Mouse (Mus musculus) cerebral cortex, adult 2 months (tissue): Measurements from ENCODE around the gene Sbno2.

Source experiments
- WGBS: fragments of 180-500 bp; shearing (Covaris S2); methylation state at CpG from one replicate; pipeline ENCODE4 v1.1.7; 2018; 5-methylcytosine and 5-hydroxymethylcytosine counted together

The Sbno2 gene

DNA sequence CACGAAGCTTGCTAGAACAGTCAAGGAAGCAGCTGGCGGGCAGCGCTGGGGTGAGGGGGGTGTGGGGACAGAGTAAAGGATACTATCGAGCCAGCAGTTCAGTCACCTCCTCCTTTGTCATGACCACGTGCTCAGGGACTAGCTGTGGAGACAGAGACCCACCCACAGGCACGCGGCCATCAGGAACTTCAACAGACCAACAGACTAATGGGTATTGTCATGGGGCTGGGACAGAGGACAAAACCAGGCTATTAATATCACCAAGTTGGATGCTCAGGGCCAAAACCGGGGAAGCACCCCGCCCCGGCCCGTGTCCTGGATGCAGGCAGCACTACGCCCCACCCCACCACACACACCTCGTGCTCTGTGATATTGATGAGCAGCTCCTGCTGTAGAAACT, 68.5 kb downstream of the Sbno2 start:
- 89% methylated on average over 13 of the region's 13 CpGs for WGBS

- WGBS: 88% methylated on average over 5 of the region's 5 CpGs
Measured at GRCm38 (mm10) chr10:80035686-80036085, 69.7 kb downstream of the Sbno2 start.

GRCm38 (mm10) chr10:80035148-80035547, 70.2 kb downstream of the Sbno2 start:
- WGBS: 56% methylated on average over 8 of the region's 8 CpGs

DNA sequence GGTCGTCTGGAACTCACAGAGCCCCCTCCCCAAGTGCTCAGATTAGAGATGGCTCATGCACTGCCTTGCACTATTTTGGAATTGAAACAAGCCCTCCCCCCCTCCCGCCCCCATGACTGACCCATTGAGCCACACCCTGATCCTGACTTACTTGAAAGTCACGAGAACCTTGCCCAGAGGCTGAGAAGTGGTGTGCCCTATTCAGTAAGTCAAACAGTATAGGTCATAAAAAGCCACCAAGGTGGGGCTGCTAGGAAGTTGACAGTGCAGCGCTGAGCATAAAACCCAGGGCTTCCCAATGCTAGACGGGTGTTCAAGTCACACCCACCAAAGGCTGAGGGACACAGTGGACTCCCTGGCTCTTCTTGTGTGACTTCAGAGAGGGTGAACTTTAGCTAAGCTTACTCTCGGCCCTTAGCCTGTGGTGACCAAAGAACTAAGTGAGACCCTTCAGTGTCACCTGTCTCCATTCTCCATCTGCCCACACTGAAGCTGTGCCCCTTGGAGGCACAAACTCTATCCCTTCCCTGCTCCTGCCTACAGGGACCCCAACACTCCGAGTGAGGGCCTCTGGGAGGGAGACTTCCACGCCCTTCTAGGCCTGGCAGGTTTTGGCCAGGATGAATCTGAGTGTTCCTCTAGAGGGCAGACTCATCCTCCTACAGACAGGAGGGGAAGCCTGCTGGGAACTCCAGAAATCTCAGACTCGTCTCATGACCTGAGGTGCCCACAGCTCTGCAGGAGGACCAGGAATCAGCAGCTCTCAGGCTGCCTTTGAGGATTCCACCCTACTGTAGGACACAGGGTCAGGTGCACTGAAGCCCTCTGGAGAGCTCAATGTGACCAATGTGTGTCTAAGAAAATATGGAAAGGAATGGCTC, 71.6 kb downstream of the Sbno2 start:
- 41% methylated on average over 9 of the region's 9 CpGs for WGBS

- 55% methylated on average over 5 of the region's 5 CpGs for WGBS
Measured at GRCm38 (mm10) chr10:80032799-80033480, 72.4 kb downstream of the Sbno2 start.

DNA sequence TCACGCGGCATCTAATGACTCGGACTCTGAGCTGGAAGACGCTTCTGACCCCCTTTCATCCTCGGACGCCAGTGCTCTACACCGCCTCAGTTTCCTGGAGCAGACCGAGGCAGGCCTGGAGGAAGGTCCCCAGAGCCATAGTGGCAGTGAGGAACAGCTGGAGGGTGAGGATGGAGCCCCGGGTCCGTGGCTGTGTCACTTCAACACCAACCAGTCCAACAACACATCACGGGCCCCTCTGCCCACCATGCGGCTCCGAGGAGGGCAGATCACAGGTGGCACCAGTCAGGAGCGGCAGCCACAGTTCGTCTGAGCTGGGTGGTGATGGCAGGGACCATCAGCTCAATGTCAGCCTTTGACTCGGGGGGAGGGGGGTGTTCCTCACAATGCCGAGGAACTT, 74.6 kb downstream of the Sbno2 start:
- 87% methylated on average over 17 of the region's 17 CpGs for WGBS

DNA sequence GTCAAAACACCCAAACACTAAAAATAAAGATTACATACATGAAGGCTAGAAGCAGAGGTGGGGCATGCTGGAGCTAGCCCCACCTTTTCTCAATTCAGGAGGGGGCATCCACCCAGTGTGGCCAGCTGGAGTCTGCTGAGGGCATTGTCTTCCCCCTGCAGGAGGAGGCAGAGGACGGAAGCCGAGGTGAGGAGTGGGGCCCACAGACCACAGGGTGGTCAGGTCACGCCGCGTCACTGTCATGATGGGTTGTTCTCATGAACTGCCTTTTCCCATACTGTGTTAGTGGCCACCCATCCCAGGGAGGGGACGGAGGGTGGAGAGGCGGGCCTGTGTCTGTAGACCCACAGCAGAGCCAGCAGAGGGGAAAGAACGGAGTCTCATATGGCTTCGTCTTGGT, 75.2 kb downstream of the Sbno2 start:
- 92% methylated on average over 9 of the region's 9 CpGs for WGBS

GRCm38 (mm10) chr10:80028521-80028846, 76.9 kb downstream of the Sbno2 start:
- WGBS: 94% methylated on average over 13 of the region's 13 CpGs

DNA sequence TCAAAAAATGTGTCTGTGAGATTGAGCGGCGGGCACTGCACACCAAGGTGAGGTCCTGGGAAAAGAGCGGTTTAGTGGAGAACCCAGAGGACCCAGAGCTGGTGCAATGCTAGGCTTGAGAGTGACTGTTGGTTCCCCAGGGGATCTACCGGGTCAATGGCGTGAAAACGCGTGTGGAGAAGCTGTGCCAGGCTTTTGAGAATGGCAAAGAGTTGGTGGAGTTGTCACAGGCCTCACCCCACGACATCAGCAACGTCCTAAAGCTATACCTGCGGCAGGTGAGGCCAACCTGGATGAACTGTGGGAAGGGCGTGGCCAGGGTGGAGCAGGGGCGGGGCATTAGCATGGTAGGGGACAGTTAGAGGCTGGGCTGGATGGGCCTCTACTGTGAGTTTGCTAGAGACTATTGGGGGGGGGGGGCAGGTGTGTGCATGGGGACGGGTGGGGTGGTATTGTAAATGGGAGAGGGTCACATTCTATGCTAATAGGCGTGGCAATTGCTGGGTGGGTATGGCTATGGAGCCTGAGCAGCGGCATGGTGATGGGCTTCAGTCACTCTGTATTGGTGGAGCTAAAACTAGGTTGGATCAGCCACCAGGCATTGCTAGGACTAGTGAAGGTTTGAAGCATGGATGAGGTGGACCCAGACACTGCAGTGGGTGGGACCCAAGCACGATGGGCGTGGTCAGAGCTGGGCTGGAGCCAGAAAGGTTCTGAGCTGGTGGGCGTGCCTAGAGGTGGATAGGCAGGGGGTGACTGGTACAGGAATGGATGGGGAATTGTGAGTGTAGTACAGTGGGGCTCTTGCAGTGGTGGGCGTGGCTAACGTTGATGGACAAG, 77.5 kb downstream of the Sbno2 start:
- WGBS: 75% methylated on average over 20 of the region's 20 CpGs

GRCm38 (mm10) chr10:80025889-80026288, 79.5 kb downstream of the Sbno2 start:
- 69% methylated on average over 12 of the region's 12 CpGs for WGBS

GRCm38 (mm10) chr10:80025463-80025862, 79.9 kb downstream of the Sbno2 start:
- 81% methylated on average over 10 of the region's 10 CpGs for WGBS

- WGBS: 66% methylated on average over 4 of the region's 4 CpGs
Measured at GRCm38 (mm10) chr10:80025044-80025347, 80.4 kb downstream of the Sbno2 start.

DNA sequence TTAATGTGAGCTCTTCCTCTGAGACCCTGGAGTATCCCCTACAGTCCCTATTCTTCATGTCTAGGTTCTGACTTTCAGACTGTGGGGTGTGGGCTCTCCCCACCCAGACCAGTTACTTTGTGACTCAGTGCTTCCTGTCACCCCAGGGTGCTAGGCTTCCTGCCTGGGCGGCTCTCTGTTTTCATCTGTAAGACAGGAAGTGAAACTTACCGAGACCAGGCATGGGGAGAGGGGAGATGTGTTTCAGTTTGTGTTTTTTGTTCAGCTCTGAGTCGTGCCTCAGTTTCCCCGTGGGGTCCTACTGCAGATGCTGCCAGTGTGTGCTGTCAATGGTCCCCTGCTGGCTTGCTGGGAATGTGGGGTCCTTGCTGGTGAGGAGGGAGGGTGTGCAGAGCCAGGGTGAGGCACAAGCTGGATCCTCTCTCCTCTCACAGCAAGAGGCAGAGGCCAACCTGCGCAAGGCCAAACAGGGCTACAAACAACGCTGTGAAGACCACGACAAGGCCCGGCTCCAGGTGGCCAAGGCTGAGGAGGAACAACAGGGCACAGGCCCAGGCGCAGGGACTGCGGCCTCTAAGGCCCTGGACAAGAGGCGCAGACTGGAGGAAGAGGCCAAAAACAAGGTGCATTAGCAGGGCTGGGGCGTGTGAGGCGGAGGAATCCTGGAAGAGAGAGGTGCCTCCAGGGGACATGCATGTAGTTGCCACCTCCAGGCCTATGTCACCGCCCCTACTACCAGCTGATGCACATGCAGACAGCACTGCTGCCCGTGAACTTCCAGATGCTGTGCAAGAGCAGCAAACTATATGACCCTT, 80.9 kb downstream of the Sbno2 start:
- 71% methylated on average over 15 of the region's 15 CpGs for WGBS

DNA sequence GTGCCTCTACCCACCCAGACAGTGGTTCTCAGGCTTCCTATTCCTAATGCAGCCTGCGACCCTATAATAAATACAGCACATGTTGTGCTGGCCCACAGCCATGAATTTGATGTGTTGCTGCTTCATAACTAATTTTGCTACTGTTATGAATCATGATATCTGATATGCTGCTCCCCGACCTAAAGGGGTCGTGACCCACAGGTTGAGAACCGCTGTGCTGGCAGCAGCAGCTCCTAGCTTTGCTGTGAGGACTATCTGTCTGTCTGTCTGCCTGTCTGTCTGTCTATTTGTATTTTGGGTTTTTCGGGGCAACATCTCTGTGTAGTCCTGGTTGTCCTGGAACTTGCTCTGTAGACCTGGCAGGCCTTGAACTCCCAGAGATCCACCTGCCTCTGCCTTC, 81.6 kb downstream of the Sbno2 start:
- WGBS: 82% methylated on average over 5 of the region's 5 CpGs

DNA sequence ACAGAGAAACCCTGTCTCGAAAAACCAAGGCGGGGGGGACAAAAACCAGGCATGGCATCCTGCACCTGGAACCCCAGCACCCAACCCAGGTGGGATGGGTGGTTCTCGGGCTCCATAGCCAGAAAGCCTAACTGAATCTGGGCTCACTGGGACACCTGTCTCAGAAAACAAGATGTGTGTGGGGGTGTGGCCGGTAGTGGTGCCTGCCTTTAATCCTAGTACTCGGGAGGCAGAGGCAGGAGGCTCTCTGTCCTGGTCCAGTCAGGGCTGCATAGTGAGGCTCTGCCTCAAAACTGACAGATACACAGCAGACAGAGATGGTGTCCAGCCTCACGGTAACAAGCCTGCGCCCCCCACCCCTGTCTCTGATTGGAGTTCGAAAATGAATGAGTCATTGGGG, 82.6 kb downstream of the Sbno2 start:
- 93% methylated on average over 8 of the region's 8 CpGs for WGBS

DNA sequence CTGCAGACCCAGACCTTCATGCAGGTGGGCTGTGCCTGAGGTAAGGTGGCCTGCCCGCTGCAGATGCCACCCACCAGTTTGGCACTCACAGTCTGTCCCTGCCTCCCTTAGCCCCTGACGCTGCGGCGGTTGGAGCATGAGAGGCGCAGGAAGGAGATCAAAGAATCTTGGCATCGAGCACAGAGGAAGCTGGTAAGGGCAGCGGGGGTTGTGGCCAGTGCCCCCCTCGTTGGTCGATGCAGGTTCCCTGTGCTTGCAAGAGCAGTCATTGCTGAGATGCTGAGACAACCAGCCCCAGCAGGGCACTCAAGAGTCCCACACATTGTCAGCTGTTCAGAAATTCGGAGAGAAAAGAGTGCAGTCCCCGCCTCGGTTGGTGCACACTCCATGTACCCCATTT, 83.2 kb downstream of the Sbno2 start:
- 70% methylated on average over 12 of the region's 12 CpGs for WGBS

GRCm38 (mm10) chr10:80021320-80021641, 84.1 kb downstream of the Sbno2 start:
- 90% methylated on average over 13 of the region's 13 CpGs for WGBS

GRCm38 (mm10) chr10:80020603-80021319, 84.6 kb downstream of the Sbno2 start:
- WGBS: 86% methylated on average over 18 of the region's 18 CpGs

DNA sequence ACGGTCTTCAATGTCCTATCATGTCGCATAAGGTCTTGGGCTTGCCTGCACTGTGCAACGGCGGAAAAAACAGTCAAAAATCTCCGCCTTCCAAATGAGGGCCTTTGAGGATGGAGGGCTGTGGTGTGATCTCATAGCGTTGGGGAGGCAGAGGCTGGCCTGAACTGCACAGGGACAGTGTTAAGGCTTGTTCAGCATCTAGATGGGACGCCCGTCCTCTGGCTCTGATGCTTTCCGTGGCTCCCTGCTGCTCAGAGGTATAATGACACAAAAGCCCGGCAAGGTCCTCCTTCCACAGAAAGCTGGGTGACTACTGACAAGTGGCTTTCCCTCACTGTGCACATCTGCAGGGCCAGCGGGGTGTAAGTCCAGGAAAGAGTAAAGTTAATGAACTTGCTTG, 85.2 kb downstream of the Sbno2 start:
- 56% methylated on average over 11 of the region's 11 CpGs for WGBS

DNA sequence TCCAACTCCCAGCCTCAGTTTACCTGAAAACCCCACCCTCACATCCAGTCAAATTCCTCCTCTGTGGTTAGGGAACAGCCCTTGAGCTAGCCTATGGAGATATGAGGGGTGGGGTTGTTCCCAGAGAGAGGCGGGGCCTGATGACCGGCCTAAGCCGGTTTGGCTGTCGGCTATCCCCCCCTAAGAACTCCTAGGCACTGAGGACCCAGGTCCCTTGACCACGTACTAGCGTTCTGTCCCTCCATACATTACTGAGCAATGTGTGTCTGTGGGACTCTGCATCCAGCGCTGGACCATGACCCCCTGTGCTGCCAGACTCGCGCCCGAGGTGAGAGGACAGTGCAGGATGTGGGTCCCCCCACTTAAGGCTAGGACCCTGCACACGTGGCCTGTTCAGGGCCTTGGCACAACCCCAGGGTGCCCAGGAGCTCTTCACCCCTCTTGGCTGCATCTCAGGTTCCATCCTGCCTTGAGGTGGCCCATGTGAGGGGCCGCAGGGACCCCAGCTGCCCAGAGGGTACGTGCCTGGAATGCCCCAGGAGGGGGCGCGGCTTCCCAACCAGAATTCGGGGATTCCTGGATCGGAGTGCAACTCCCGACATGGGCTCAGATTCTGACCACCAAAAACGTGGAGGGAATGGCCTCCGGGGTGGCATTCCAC, 85.8 kb downstream of the Sbno2 start:
- 37% methylated on average over 20 of the region's 20 CpGs for WGBS
